Mouse (Mus musculus) spleen, adult 2 months (tissue): ENCODE data around the gene Nr2f1.

ENCODE experiments used
- CTCF ChIP-seq: fragments of 200-500 bp; IDR thresholded peaks from 2 replicates; pipeline ENCODE4 v1.5.1; 2011; ENCODE audit warnings: mild to moderate bottlenecking, inconsistent platforms; ENCODE audit not compliant: insufficient read depth, insufficient read length, insufficient replicate concordance; ENCODE audit errors: extremely low read depth
- POLR2A ChIP-seq: fragments of 200-500 bp; IDR thresholded peaks from 2 replicates; pipeline ENCODE4 v1.6.1; 2011; ENCODE audit warnings: low read depth, low read length, inconsistent platforms

GRCm38 (mm10) chr13:78174191-78174590 is 25.4 kb downstream of the Nr2f1 start:
- TF ChIP-seq POLR2A, result no peak
- no peak for TF ChIP-seq CTCF
